Mouse (Mus musculus) heart, postnatal 10 days (tissue): ENCODE results near the gene S100a6. TPM values are rescaled to one million over a fixed set of nuclear protein-coding genes. Genes with fewer than 3 reads are reported as not detected.

Experiments
- DNase-seq, 2 experiments: peaks; one replicate each; pipeline ENCODE4 v3.0.0; 2021
- intact Hi-C: fragments of 180-260 bp; cut with DNase I; formaldehyde crosslinking; loops from one replicate; pipeline ENCODE4 v1.15.1; 2025
- total RNA-seq, 2 experiments: library from RNA; stranded (reverse); gene quantifications; 2 replicates each; pipeline ENCODE4 v1.2.3; 2021

The S100a6 gene
- total RNA-seq, 2 experiments from 2014 or later: 81.8 to 85.3 TPM

GRCm38 (mm10) chr3:90664219-90664618 is 51.5 kb downstream of the S100a6 start:
- peak; percentile 5 to 12 for DNase-seq
- intact Hi-C loops: loop anchor here (2.0 kb wide), 1 partner anchor 45 kb away; no protein-coding TSS in a partner anchor

DNA sequence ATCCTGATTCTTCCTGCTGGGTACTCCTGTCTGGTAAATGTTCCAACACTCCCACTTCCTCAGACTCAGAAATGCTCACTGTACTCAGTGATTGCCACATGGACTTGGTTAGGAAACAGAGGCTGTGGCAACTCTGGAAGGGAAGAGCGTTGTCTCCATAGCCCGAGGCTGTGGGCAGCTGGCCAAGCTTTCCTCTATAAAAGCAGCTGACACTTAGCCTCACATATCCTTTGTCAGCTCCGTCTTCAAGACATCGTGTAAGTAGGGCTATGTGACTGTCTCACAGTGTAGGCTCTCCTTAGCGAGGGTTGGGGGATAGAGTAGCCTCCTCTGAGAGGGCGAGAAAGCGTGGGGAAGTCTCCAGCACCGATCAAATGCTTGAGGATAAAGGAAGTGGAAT is 56.2 kb downstream of the S100a6 start, which contains the start of gene S100a8:
S100a8 (plus strand) TSS at position 133 of the 400 bp plus-strand sequence.
- peak; percentile 7 to 18 for DNase-seq
- intact Hi-C loops: no loop called here

Other genes starting within 250 kb of the S100a6 start
- gene Slc27a3, start 222.9 kb upstream of the S100a6 start, total RNA-seq: 1 to 10 TPM; 1.9 to 3.3 TPM
- 10 to 100 TPM; 24.4 to 28.3 TPM for gene Ints3, start 179.3 kb upstream of the S100a6 start, total RNA-seq
- gene Npr1, start 147.0 kb upstream of the S100a6 start, total RNA-seq: 10 to 100 TPM; 35.4 to 37.8 TPM
- 10 to 100 TPM; 55.3 to 57.5 TPM for gene Ilf2, start 136.8 kb upstream of the S100a6 start, total RNA-seq
- 10 to 100 TPM; 55.9 to 62.7 TPM for gene Snapin, start 121.8 kb upstream of the S100a6 start, total RNA-seq
- 100 to 1,000 TPM; 126 to 128 TPM for gene Chtop, start 103.4 kb upstream of the S100a6 start, total RNA-seq
- 100 to 1,000 TPM; 418 to 437 TPM for gene S100a1, start 98.5 kb upstream of the S100a6 start, total RNA-seq
- 10 to 100 TPM; 40.6 to 42.3 TPM for gene S100a13, start 98.4 kb upstream of the S100a6 start, total RNA-seq
- gene S100a14, start 86.0 kb upstream of the S100a6 start, total RNA-seq: not detected
- 100 to 1,000 TPM; 108 to 126 TPM for gene S100a16, start 75.6 kb upstream of the S100a6 start, total RNA-seq
- gene S100a3, start 52.3 kb upstream of the S100a6 start, total RNA-seq: not detected
- gene S100a2, start 22.6 kb upstream of the S100a6 start, total RNA-seq: not detected
- gene Gm42674, start 11.0 kb upstream of the S100a6 start, total RNA-seq: not detected
- 10 to 100 TPM; 10.3 to 11.7 TPM for gene S100a4, start 9.1 kb upstream of the S100a6 start, total RNA-seq
- not detected for gene S100a5, start 4.4 kb upstream of the S100a6 start, total RNA-seq
- gene S100a7a, start 41.1 kb downstream of the S100a6 start, total RNA-seq: under 1 TPM in 1 of 2 experiments, not detected in 1; 0.20 TPM
- gene S100a8, start 56.1 kb downstream of the S100a6 start, total RNA-seq: 1 to 10 TPM; 3.7 to 4.7 TPM
- 1 to 10 TPM; 5.2 to 6.7 TPM for gene S100a9, start 82.8 kb downstream of the S100a6 start, total RNA-seq
- gene Pglyrp4, start 114.0 kb downstream of the S100a6 start, total RNA-seq: not detected
- gene Gm5849, start 165.0 kb downstream of the S100a6 start, total RNA-seq: not detected